Mouse (Mus musculus): ENCODE results near the gene Otud7b.

- TF ChIP-seq CTCF (IDR thresholded peaks at IDR 0.05; ENCODE audit: low read depth, low read length) (no peak), POLR2A (IDR thresholded peaks at IDR 0.05; ENCODE audit: extremely low read depth, insufficient read depth, low read length) (no peak)
These were observed 26.3 kb upstream of the Otud7b start for GRCm38 (mm10) chr3:96078066-96078465.
